Mouse (Mus musculus) lung, embryonic 16.5 days (tissue): ENCODE results near the gene Cbfb. TPM values are rescaled to one million over a fixed set of nuclear protein-coding genes. Genes with fewer than 3 reads are reported as not detected.

Experiments used
- ATAC-seq: fragments of 200-750 bp; cut with Nextera tagmentation; 2 replicates; pipeline ENCODE4 v1.8.0; 2017; ENCODE audit warnings: low read depth, mild to moderate bottlenecking, moderate library complexity
- H3K27ac ChIP-seq: fragments of 300-500 bp; sonication (generic); 2 replicates; pipeline ENCODE4 v1.5.1; 2014; ENCODE audit warnings: mild to moderate bottlenecking, control low read depth, low read length
- H3K27me3 ChIP-seq: fragments of 300-500 bp; sonication (generic); 2 replicates; pipeline ENCODE4 v1.6.1; 2014; ENCODE audit warnings: low read depth, low read length, mixed read lengths; ENCODE audit not compliant: control insufficient read depth, insufficient read depth
- H3K36me3 ChIP-seq: fragments of 300-500 bp; sonication (generic); 2 replicates; pipeline ENCODE4 v1.6.1; 2014; ENCODE audit warnings: low read length; ENCODE audit not compliant: control insufficient read depth, insufficient read depth
- H3K4me1 ChIP-seq: fragments of 300-500 bp; sonication (generic); replicated peaks from 2 replicates; pipeline ENCODE4 v1.6.1; 2014; ENCODE audit warnings: low read length, mixed read lengths; ENCODE audit not compliant: control insufficient read depth, insufficient read depth
- H3K4me2 ChIP-seq: fragments of 300-500 bp; sonication (generic); 2 replicates; pipeline ENCODE4 v1.6.1; 2014; ENCODE audit warnings: low read depth, low read length, control low read depth
- H3K4me3 ChIP-seq: fragments of 300-500 bp; sonication (generic); 2 replicates; pipeline ENCODE4 v1.5.1; 2014; ENCODE audit warnings: mild to moderate bottlenecking, low read length, control low read depth
- H3K9ac ChIP-seq: fragments of 300-500 bp; sonication (generic); 2 replicates; pipeline ENCODE4 v1.6.1; 2014; ENCODE audit warnings: low read length, control low read depth
- H3K9me3 ChIP-seq: fragments of 300-500 bp; sonication (generic); 2 replicates; pipeline ENCODE4 v1.6.1; 2016; ENCODE audit warnings: low read length; ENCODE audit not compliant: control insufficient read depth
- WGBS: fragments of 180-500 bp; shearing (Covaris S2); extraction: QIAGEN DNeasy Blood & Tissue Kit; methylation state at CpG from one replicate; pipeline ENCODE4 v1.1.7; 2014; 5-methylcytosine and 5-hydroxymethylcytosine counted together
- polyA plus RNA-seq: library from polyadenylated mRNA; unstranded; fragments of >200 nt; fragmentation: Nextera tagmentation; extraction: Ambion mirVana; gene quantifications from 2 replicates; pipeline ENCODE4 v1.2.1, GENCODE M21; 2015

The Cbfb gene
- polyA plus RNA-seq, 1 experiment from 2014 or later = 55.5 TPM

- peak overlapping the region; percentile 73 for H3K9ac ChIP-seq
- H3K27ac ChIP-seq = peak overlapping the region; percentile 92
- H3K4me3 ChIP-seq = peak overlapping the region; percentile 69
- under 1% methylated on average over 72 of the region's 74 CpGs for WGBS
- H3K36me3 ChIP-seq = peaks cover 24% of the 10 kb centered on the region
- peaks cover 17% of the 10 kb centered on the region for H3K4me1 ChIP-seq
- H3K9me3 ChIP-seq = no peaks in the 10 kb centered on the region
- ATAC-seq = peak; percentile 92
- H3K27me3 ChIP-seq = peaks cover 19% of the 10 kb centered on the region
- peak overlapping the region; percentile 94 for H3K4me2 ChIP-seq
Observed at GRCm38 (mm10) chr8:105254152-105254965, 83.9 kb downstream of the Cbfb start.

DNA sequence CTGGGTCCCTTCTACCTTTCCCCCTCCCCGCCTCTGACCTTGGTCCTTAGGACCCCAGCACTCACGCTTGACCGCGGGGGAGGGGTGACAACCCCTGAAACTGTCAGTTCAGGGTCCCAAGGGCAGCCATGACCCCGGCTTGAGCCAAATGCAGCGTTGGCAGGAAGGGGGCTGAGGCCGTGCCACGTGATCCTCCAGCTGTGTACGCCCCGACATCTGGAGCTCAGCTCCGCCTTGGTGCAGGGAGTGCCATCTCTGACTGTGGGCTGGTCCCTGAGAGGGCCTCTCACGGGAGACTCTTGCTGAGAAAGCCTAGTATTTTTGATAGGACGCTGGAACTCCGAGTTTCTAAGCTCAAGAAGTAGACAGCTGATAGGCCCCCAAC lies 84.5 kb downstream of the Cbfb start, which contains the start of gene B3gnt9:
Gene B3gnt9 (minus strand): TSS at position 188 of the 385 bp plus-strand sequence.
- 2% methylated on average over 14 of the region's 14 CpGs for WGBS
- Histone ChIP-seq H3K27me3 (peaks cover 23% of the 10 kb centered on the region), H3K9me3 (no peaks in the 10 kb centered on the region), H3K4me1 (peaks cover 23% of the 10 kb centered on the region), H3K36me3 (peaks cover 20% of the 10 kb centered on the region), H3K27ac (peak within 1 kb of the TSS; percentile 92), H3K4me3 (peak within 1 kb of the TSS; percentile 69), H3K4me2 (peak within 1 kb of the TSS; percentile 94), H3K9ac (peak within 1 kb of the TSS; percentile 73)
- ATAC-seq = peak; percentile 83

DNA sequence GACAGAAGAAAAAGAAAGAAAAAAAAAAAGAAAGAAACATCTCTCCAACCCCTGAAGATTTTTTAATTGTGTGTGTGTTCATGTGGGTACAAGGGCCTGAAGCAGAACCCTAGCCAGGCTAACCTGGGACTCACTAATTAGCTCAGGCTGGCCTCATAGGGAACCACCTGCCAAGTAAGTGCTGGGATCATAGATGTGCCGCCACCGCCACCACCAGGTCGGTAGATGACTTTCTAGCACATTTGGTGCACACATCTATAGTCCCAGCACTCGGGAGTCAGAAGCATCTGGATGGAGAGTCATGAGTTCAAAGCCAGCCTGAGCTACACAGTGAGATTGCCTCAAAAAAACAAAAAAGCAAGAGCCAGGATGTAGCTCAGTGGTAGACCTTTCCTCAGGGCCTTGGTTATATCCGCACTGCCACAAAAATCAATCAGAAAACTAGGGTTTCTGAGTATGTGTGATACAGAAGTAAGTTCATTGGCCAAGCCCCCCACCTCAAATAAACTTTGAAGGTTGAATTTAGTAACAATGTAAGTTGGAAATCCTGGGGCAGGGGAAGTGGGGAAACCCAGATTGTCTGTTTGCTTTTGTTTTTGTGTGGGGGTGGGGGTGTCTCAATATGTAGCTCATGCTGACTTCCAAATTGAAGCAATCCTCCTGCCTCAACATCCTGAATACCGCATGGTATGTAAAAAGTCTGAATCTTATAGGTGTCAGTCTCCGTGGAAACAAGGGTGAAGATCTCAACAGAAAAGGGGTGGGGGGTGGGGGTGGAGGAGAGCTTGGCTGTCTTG lies 87.0 kb downstream of the Cbfb start:
- ATAC-seq = no peak
- no peak overlapping the region for H3K4me2 ChIP-seq
- no peak overlapping the region for H3K4me3 ChIP-seq
- no peak overlapping the region for H3K9ac ChIP-seq
- H3K9me3 ChIP-seq = peaks cover 4% of the 10 kb centered on the region; the same call in 1 of the 2 replicates
- H3K4me1 ChIP-seq = peaks cover 32% of the 10 kb centered on the region
- WGBS = 71% methylated on average over 7 of the region's 7 CpGs
- H3K27me3 ChIP-seq = peaks cover 33% of the 10 kb centered on the region
- H3K27ac ChIP-seq = no peak overlapping the region
- peaks cover 9% of the 10 kb centered on the region for H3K36me3 ChIP-seq

DNA sequence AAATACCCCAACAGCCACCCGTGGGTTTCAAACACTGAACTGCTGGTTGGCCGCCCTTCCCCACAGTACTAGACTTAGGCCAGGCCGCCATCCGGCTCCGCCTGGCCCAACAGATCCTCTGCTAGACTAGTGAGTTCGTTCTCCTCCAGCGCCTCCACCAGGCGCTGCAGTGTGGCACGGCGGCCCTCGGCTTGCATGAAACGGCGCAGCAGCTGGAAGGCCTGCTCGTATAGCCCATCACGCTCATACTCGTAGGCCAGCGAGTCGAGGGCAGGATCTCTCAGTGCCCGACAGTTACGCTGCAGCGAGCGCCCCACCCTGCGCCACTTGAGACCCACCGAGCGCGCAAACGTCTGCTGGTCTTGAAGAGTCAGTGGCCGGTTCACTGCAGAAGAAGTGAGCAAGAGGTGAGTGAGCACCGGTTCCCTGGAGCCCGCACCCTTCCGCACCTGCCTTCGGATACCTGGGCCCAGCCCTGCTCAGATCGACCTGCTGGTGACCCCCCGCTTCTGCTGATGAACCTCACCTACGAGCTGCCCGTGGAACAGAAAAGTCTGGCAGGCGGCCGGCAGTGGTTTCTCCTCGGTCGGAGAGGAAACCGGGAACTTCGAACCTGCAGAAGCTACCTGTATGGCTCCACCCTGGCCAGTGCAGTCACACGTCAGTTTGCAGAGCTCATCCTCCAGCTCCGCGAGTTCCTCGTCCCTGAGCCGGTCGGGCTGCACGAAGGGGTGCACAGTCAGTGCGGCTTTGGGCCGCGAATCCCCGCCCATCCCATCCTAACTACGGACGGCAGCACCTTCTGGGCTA lies 88.6 kb downstream of the Cbfb start:
- Histone ChIP-seq H3K4me3 (peak overlapping the region; percentile 49), H3K9ac (peak overlapping the region; percentile 43), H3K9me3 (peaks cover 4% of the 10 kb centered on the region; the same call in 1 of the 2 replicates), H3K4me2 (peak overlapping the region; percentile 87), H3K4me1 (peaks cover 33% of the 10 kb centered on the region), H3K27me3 (peaks cover 33% of the 10 kb centered on the region), H3K27ac (no peak overlapping the region), H3K36me3 (no peaks in the 10 kb centered on the region)
- no peak; the same call in 1 of the 2 replicates for ATAC-seq
- WGBS = 5% methylated on average over 55 of the region's 55 CpGs

DNA sequence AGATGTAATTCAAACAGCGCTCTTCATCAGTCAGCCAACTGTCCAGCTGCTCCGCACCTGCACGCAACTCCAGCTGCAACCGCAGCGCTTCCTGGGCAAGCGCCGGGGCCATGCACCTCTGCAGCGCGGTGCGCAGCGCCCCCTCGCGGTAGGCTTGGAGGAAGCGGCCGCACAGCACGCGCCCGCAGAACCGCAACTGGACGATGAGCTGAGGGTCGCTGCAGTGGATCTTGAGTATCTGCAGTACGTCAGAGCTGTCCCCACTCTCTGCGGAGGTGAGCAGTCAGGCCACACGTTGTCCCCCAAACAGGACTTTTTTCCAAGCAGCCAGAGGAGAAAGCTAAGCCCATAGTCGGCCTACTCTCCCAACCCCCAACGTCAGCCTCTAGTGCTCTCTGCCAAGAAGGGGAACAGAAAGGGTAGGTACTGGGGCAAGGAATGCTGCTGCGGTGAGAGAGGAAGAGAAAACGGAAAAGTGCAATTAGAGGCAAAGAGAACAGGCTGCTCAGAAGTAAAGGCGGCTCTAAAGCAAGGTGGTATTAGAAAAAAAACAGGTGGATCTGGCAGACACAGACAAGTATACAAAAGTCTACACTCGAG lies 89.3 kb downstream of the Cbfb start:
- no peaks in the 10 kb centered on the region for H3K36me3 ChIP-seq
- no peak overlapping the region for H3K27ac ChIP-seq
- WGBS = 2% methylated on average over 30 of the region's 30 CpGs
- peaks cover 33% of the 10 kb centered on the region for H3K4me1 ChIP-seq
- peak overlapping the region; percentile 49 for H3K4me3 ChIP-seq
- H3K4me2 ChIP-seq = peak overlapping the region; percentile 87
- H3K27me3 ChIP-seq = peaks cover 33% of the 10 kb centered on the region
- peaks cover 4% of the 10 kb centered on the region; the same call in 1 of the 2 replicates for H3K9me3 ChIP-seq
- H3K9ac ChIP-seq = peak overlapping the region; percentile 43
- peak; percentile 39 for ATAC-seq

GRCm38 (mm10) chr8:105260371-105261099 lies 90.1 kb downstream of the Cbfb start:
- H3K4me3 ChIP-seq = no peak overlapping the region
- no peak overlapping the region for H3K4me2 ChIP-seq
- peak overlapping the region; percentile 10; the same call in 1 of the 2 replicates for H3K27ac ChIP-seq
- WGBS = 57% methylated on average over 7 of the region's 7 CpGs
- peaks cover 4% of the 10 kb centered on the region; the same call in 1 of the 2 replicates for H3K9me3 ChIP-seq
- no peak for ATAC-seq
- H3K9ac ChIP-seq = no peak overlapping the region
- H3K36me3 ChIP-seq = no peaks in the 10 kb centered on the region
- H3K27me3 ChIP-seq = peaks cover 33% of the 10 kb centered on the region
- H3K4me1 ChIP-seq = peaks cover 33% of the 10 kb centered on the region

- no peak overlapping the region for H3K9ac ChIP-seq
- peaks cover 33% of the 10 kb centered on the region for H3K27me3 ChIP-seq
- no peak overlapping the region for H3K27ac ChIP-seq
- H3K9me3 ChIP-seq = peaks cover 4% of the 10 kb centered on the region; the same call in 1 of the 2 replicates
- no peak overlapping the region for H3K4me3 ChIP-seq
- ATAC-seq = no peak
- H3K4me2 ChIP-seq = no peak overlapping the region
- WGBS = 85% methylated on average over 12 of the region's 12 CpGs
- peaks cover 33% of the 10 kb centered on the region for H3K4me1 ChIP-seq
- no peaks in the 10 kb centered on the region for H3K36me3 ChIP-seq
Observed at GRCm38 (mm10) chr8:105261326-105261980, 91.0 kb downstream of the Cbfb start.
